In the genomic region with DNA sequence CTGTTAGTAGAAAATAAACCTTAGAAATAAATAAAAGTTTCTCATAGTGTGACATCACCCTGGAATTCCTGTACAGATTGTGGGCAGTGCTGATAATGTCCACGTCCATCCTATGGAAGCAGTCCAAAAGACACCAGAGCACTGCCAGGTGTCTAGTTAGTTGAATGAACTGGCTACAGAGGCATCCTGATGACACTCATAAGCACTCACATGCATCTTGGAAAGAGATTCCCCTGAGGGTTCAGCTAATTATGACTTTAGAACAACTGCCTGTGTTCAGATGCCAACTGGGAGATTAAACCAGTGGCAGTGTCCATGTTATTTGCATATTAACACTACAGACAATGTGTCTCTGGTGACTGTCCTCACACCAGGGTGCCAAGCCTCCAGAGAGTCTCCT, we compare ENCODE assay signal across 20 mouse cellular contexts.
DNase-seq lines count a peak whose midpoint lies in the region; ATAC-seq lines count a peak whose summit lies in the region.
"Had no signal": no experiment of that assay in that cellular context is flagged by ENCODE, and none has a peak within 500 bp of the region (broad histone marks: within the 10 kb centered on the region; RNA-seq: fewer than 3 reads in every experiment).

No protein-coding gene starts in this region.

- peaks cover 43% of the 10 kb centered on the region for H3K4me1 ChIP-seq in forebrain, embryonic 12.5 days
- peaks cover 10% of the 10 kb centered on the region for H3K4me1 ChIP-seq in forebrain, embryonic 16.5 days (replicated peaks; ENCODE audit: control insufficient read depth, insufficient read depth, low read length)
- peaks cover 19% of the 10 kb centered on the region for H3K4me1 ChIP-seq in neural tube, embryonic 12.5 days
- peaks cover 16% of the 10 kb centered on the region for H3K4me1 ChIP-seq in limb, embryonic 10.5 days

- ATAC-seq in forebrain, embryonic 12.5 days (ENCODE audit: low FRiP score): no peak
- ATAC-seq in forebrain, embryonic 16.5 days: no peak
- ATAC-seq in neural tube, embryonic 12.5 days (ENCODE audit: low FRiP score, low read depth): peak; percentile 34; the same call in 1 of the 2 replicates

- no peak for DNase-seq in neural tube, embryonic 10.5 days (ENCODE audit: extremely low spot score, low spot score)
- DNase-seq in limb, embryonic 10.5 days (ENCODE audit: low spot score): no peak
- DNase-seq in heart, postnatal 14 days: no peak
- DNase-seq in heart, postnatal 36 days: no peak
- no peak for DNase-seq in adrenal gland, postnatal 25 days
- DNase-seq: cerebellum, adult 11-12 months; cerebellum, postnatal 36 days; gastrocnemius, adult 2 months; heart, adult 2 months; kidney, adult 8-10 months; kidney, postnatal 25 days; lung, adult 2 months; lung, postnatal 36 days; right cerebral cortex, postnatal 25 days had no signal

- WGBS in forebrain, embryonic 12.5 days: 31% methylated on average over 1 of the region's 1 CpGs
- WGBS in forebrain, embryonic 16.5 days: 21% methylated on average over 1 of the region's 1 CpGs
- WGBS in neural tube, embryonic 12.5 days: 31% methylated on average over 1 of the region's 1 CpGs
- WGBS in limb, embryonic 10.5 days: 67% methylated on average over 1 of the region's 1 CpGs

- H3K9ac ChIP-seq in forebrain, embryonic 12.5 days: no peak overlapping the region
- no peak overlapping the region for H3K9ac ChIP-seq in forebrain, embryonic 16.5 days (replicated peaks; ENCODE audit: low read depth, low read length)
- no peak overlapping the region for H3K9ac ChIP-seq in neural tube, embryonic 12.5 days
- H3K9ac ChIP-seq: embryonic facial prominence, embryonic 12.5 days; heart, embryonic 15.5 days had no signal

- H3K4me2 ChIP-seq in forebrain, embryonic 12.5 days: no peak overlapping the region
- no peak overlapping the region for H3K4me2 ChIP-seq in forebrain, embryonic 16.5 days (ENCODE audit: low read length)
- no peak overlapping the region; the same call in 1 of the 2 replicates for H3K4me2 ChIP-seq in neural tube, embryonic 12.5 days (replicated peaks)
- H3K4me2 ChIP-seq: embryonic facial prominence, embryonic 12.5 days; heart, embryonic 15.5 days had no signal

- no peak overlapping the region for H3K4me3 ChIP-seq in forebrain, embryonic 12.5 days (replicated peaks)
- H3K4me3 ChIP-seq in forebrain, embryonic 16.5 days (replicated peaks; ENCODE audit: low read length): no peak overlapping the region
- H3K4me3 ChIP-seq in neural tube, embryonic 12.5 days: no peak overlapping the region
- no peak overlapping the region for H3K4me3 ChIP-seq in limb, embryonic 10.5 days
- H3K4me3 ChIP-seq: embryonic facial prominence, embryonic 12.5 days; gastrocnemius, adult 2 months; heart, adult 2 months; heart, embryonic 15.5 days had no signal

- intact Hi-C loops in heart, postnatal 14 days (cut with DNase I): loop anchor here (5.0 kb wide), 1 partner anchor 1232 kb away; a partner anchor contains a TSS
- intact Hi-C loops in heart, postnatal 36 days (cut with DNase I): no loop called here

- no peaks in the 10 kb centered on the region for H3K27me3 ChIP-seq in forebrain, embryonic 12.5 days
- H3K27me3 ChIP-seq in forebrain, embryonic 16.5 days (replicated peaks; ENCODE audit: control insufficient read depth, insufficient read depth, low read length): no peaks in the 10 kb centered on the region
- no peaks in the 10 kb centered on the region for H3K27me3 ChIP-seq in neural tube, embryonic 12.5 days (replicated peaks)
- H3K27me3 ChIP-seq in limb, embryonic 10.5 days (ENCODE audit: low read depth, poor library complexity, severe bottlenecking): no peaks in the 10 kb centered on the region
- H3K27me3 ChIP-seq: embryonic facial prominence, embryonic 12.5 days; heart, embryonic 15.5 days had no signal

- no peaks in the 10 kb centered on the region for H3K36me3 ChIP-seq in forebrain, embryonic 12.5 days (replicated peaks)
- H3K36me3 ChIP-seq in forebrain, embryonic 16.5 days (ENCODE audit: control insufficient read depth, insufficient read depth): no peaks in the 10 kb centered on the region
- H3K36me3 ChIP-seq in neural tube, embryonic 12.5 days: no peaks in the 10 kb centered on the region
- H3K36me3 ChIP-seq in limb, embryonic 10.5 days: no peaks in the 10 kb centered on the region
- H3K36me3 ChIP-seq: embryonic facial prominence, embryonic 12.5 days; heart, embryonic 15.5 days had no signal

- H3K27ac ChIP-seq in forebrain, embryonic 12.5 days: peak overlapping the region; percentile 75
- H3K27ac ChIP-seq in forebrain, embryonic 16.5 days (ENCODE audit: low read length): no peak overlapping the region
- H3K27ac ChIP-seq in neural tube, embryonic 12.5 days: no peak overlapping the region
- H3K27ac ChIP-seq in limb, embryonic 10.5 days: 0 out of 2 replicates have a peak overlapping the region, but pooled peaks have one; percentile 16
- H3K27ac ChIP-seq: gastrocnemius, adult 2 months; heart, adult 2 months; heart, embryonic 15.5 days; stomach, postnatal 0 days had no signal

- H3K9me3 ChIP-seq in forebrain, embryonic 12.5 days: no peaks in the 10 kb centered on the region
- no peaks in the 10 kb centered on the region for H3K9me3 ChIP-seq in forebrain, embryonic 16.5 days (ENCODE audit: control insufficient read depth, low read length)
- no peaks in the 10 kb centered on the region for H3K9me3 ChIP-seq in neural tube, embryonic 12.5 days
- no peaks in the 10 kb centered on the region for H3K9me3 ChIP-seq in limb, embryonic 10.5 days (replicated peaks)
- H3K9me3 ChIP-seq: embryonic facial prominence, embryonic 12.5 days; heart, embryonic 15.5 days had no signal

Comparison
In these comparisons a context has a peak if more than half of its experiments do, and no peak if none do; other contexts are left out.
1. H3K27ac ChIP-seq: peak in forebrain, embryonic 12.5 days (single experiment) and limb, embryonic 10.5 days (single experiment); none in forebrain, embryonic 16.5 days (single experiment) and neural tube, embryonic 12.5 days (single experiment).